In the genomic region with DNA sequence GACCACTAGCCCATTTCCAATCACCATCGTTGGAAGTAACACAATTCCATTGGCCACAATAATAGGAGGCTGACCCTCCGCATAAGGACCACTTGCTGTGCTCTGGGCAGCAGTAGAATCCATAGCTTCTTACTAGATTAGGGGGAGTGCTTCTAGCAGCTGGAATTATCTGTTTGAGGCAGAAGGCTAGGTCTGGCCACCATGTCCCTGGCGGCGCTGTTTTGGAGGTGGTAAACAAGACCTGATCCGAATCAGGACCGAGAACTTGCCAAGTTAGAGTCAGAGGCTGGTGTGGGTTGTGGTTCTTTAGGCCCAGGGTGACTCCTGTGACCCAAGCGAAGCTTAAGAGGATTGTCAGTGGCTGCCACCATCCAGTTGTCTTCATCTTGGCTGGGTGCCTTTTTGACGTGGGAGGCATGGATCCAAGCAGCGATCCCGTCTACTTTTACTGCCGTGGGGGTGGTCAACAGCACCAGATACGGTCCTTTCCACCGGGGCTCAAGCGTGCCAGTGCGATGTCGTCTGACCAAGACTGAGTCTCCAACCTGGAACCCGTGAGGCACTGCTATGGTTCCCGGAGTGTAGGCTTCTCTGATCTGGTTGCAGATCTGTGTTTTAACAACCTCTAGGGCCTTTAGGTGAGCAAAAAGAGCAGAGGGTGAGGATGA, we compare ENCODE assay signal across 8 mouse cellular contexts. TPM values are rescaled to one million over a fixed set of nuclear protein-coding genes. Genes with fewer than 3 reads are reported as not detected.
DNase-seq lines count a peak whose midpoint lies in the region; ATAC-seq and TF ChIP-seq lines count a peak whose summit lies in the region.

No protein-coding gene starts in this region.

- no peak overlapping the region for H3K27ac ChIP-seq in forebrain, embryonic 15.5 days (replicated peaks)

- H3K27me3 ChIP-seq in forebrain, embryonic 15.5 days = no peaks in the 10 kb centered on the region
- no peaks in the 10 kb centered on the region for H3K27me3 ChIP-seq in myocyte (ENCODE audit: control insufficient read depth, insufficient read depth, insufficient read length)

- H3K36me3 ChIP-seq in forebrain, embryonic 15.5 days = peaks cover 9% of the 10 kb centered on the region
- no peaks in the 10 kb centered on the region for H3K36me3 ChIP-seq in myocyte (ENCODE audit: control insufficient read depth, insufficient read depth)

- H3K9me3 ChIP-seq in forebrain, embryonic 15.5 days = peaks cover 18% of the 10 kb centered on the region; the same call in 1 of the 2 replicates

- peaks cover 19% of the 10 kb centered on the region for H3K79me2 ChIP-seq in myocyte (ENCODE audit: control insufficient read depth, insufficient read depth)

- no peak overlapping the region for H3ac ChIP-seq in myocyte (ENCODE audit: control insufficient read depth, insufficient read length)

- peak; percentile 8 for ATAC-seq in forebrain, embryonic 15.5 days (replicated peaks)
- ATAC-seq in megakaryocyte-erythroid progenitor cell, adult 5-6 weeks (replicated peaks; ENCODE audit: low FRiP score, low TSS enrichment, poor library complexity, severe bottlenecking) = no peak

- peak overlapping the region; percentile 85 for H3K4me3 ChIP-seq in forebrain, embryonic 15.5 days
- peak overlapping the region; percentile 51 for H3K4me3 ChIP-seq in myocyte

- peak overlapping the region; percentile 71 for H3K4me2 ChIP-seq in forebrain, embryonic 15.5 days (replicated peaks)
- no peak overlapping the region for H3K4me2 ChIP-seq in myocyte (ENCODE audit: low read depth)

- no peak for TF ChIP-seq POLR2A in myocyte (IDR thresholded peaks at IDR 0.05; ENCODE audit: insufficient read length, low read depth)

- 99% methylated on average over 18 of the region's 18 CpGs for WGBS in forebrain, embryonic 15.5 days

- peak overlapping the region; percentile 43; the same call in 1 of the 2 replicates for H3K9ac ChIP-seq in forebrain, embryonic 15.5 days (replicated peaks)

- peak; percentile 21 to 53 for DNase-seq in adrenal gland, adult (ENCODE audit: inconsistent age in 2 of 2, low spot score in 1 of 2)
- DNase-seq in adrenal gland, adult 8-10 months = no peak
- peak; percentile 17 for DNase-seq in right cerebral cortex, adult 18-20 months
- DNase-seq in right cerebral cortex, postnatal 25 days = no peak
- peak; percentile 4 for DNase-seq in kidney, postnatal 14 days

- peaks cover 13% of the 10 kb centered on the region for H3K4me1 ChIP-seq in forebrain, embryonic 15.5 days

TF ChIP-seq in myocyte, 11 proteins besides CTCF, POLR2A, EP300 and RAD21:
- no peak for TF ChIP-seq MAX (IDR thresholded peaks at IDR 0.05; ENCODE audit: low read depth)
- TF ChIP-seq SRF (IDR thresholded peaks at IDR 0.05; ENCODE audit: control insufficient read depth, insufficient read length, low read depth) = no peak
- TF ChIP-seq CEBPB (IDR thresholded peaks at IDR 0.05; ENCODE audit: insufficient read depth, poor library complexity, severe bottlenecking) = no peak

RNA-seq across cellular contexts. Expression of a gene that starts 1.1 kb away (rescaled TPM):
- 1 to 10 TPM; 3.3 to 6.5 (median 4.7) TPM for total RNA-seq in adrenal gland, adult 8-10 months (2022)
- polyA plus RNA-seq in forebrain, embryonic 15.5 days (2015; fragmentation: Nextera tagmentation; extraction: Ambion mirVana) = 19.1 and 21.2 TPM in 2 replicates
- polyA plus RNA-seq in myocyte (2012; fragmentation: generic; extraction: Trizol) = 4.4 TPM
- 81.5 and 90.3 TPM in 2 replicates for total RNA-seq in megakaryocyte-erythroid progenitor cell, adult 5-6 weeks (2014; fragmentation: Nextera tagmentation)
- total RNA-seq in megakaryocyte-erythroid progenitor cell, adult 5-6 weeks (2017) = 192 TPM in 2 replicates

Comparison
In these comparisons a context has a peak if more than half of its experiments do, and no peak if none do; other contexts are left out.
1. DNase-seq: peak in adrenal gland, adult (2 of 2), right cerebral cortex, adult 18-20 months (single experiment) and kidney, postnatal 14 days (single experiment); none in adrenal gland, adult 8-10 months (single experiment) and right cerebral cortex, postnatal 25 days (single experiment).
2. RNA of a gene that starts 1.1 kb away (total RNA-seq): 81.5 to 192 TPM in megakaryocyte-erythroid progenitor cell, adult 5-6 weeks; 3.3 to 6.5 TPM in adrenal gland, adult 8-10 months; every median in the first group is over 10 times any median in the second.